In the genomic region with DNA sequence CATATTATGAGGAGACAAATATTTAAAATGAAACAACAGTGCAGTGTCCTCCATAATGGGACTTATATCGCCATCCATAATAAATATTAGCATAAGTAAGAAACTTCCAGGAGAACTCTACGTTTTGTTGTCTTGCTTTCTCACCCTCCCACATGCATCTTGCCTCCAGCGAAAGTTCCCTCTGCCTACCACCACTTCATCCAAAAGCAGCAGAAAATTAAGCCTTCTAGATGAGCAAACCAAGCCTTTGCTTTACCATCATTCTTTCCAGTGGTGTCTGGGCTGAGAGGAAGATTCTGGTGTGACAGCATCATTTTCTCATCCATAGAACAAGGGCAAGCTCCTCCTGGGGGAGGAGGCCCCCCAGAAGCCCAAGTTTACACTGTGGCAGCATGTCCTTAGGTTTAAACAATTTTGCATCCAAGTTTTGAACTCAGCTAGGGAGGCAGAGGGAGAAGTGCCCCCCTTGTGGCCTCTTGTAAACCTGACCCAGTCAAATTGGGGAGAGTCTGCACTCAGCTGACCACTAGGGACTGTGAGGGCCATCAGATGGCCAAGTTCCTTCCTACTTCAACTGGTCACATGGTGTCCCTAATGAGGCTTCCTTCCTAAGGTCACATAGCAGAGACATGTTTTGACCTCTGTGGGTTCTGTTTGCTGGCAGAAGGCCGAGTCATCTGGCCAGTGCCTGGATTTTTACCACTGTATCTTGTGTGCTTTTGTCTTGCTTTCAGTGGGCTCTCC, we compare ENCODE assay signal across 11 mouse cellular contexts.
DNase-seq lines count a peak whose midpoint lies in the region; ATAC-seq and TF ChIP-seq lines count a peak whose summit lies in the region.
"Had no signal": no experiment of that assay in that cellular context is flagged by ENCODE, and none has a peak within 500 bp of the region (broad histone marks: within the 10 kb centered on the region; RNA-seq: fewer than 3 reads in every experiment).

No protein-coding gene starts in this region.

- DNase-seq in cerebellum, adult 18-20 months = peak; percentile 15 to 16
- no peak for DNase-seq in cerebellum, adult 2 months
- DNase-seq in hindbrain, postnatal 0 days (ENCODE audit: low spot score) = no peak
- no peak for DNase-seq in lung, adult 18-20 months
- DNase-seq in testis, postnatal 14 days (ENCODE audit: low spot score) = no peak
- DNase-seq: gastrocnemius, postnatal 14 days had no signal

- no peak for ATAC-seq in hindbrain, postnatal 0 days
- no peak for ATAC-seq in hindbrain, embryonic 13.5 days (ENCODE audit: low FRiP score)
- ATAC-seq in lung, embryonic 15.5 days (ENCODE audit: borderline replicate concordance, extremely low read depth, low FRiP score, low TSS enrichment) = peak; percentile 55; the same call in 1 of the 2 replicates
- ATAC-seq in liver, embryonic 16.5 days (ENCODE audit: low read depth) = peak; percentile 51; the same call in 1 of the 2 replicates

- no peaks in the 10 kb centered on the region for H3K9me3 ChIP-seq in hindbrain, postnatal 0 days (ENCODE audit: low read length)
- no peaks in the 10 kb centered on the region for H3K9me3 ChIP-seq in hindbrain, embryonic 13.5 days
- no peaks in the 10 kb centered on the region for H3K9me3 ChIP-seq in lung, embryonic 15.5 days
- no peaks in the 10 kb centered on the region for H3K9me3 ChIP-seq in liver, embryonic 16.5 days (replicated peaks; ENCODE audit: control insufficient read depth, low read length)
- H3K9me3 ChIP-seq: embryonic facial prominence, embryonic 12.5 days; forebrain, embryonic 12.5 days had no signal

- H3K36me3 ChIP-seq in hindbrain, postnatal 0 days (ENCODE audit: insufficient read depth, low read length) = peaks cover 23% of the 10 kb centered on the region
- H3K36me3 ChIP-seq in hindbrain, embryonic 13.5 days = peaks cover 61% of the 10 kb centered on the region
- no peaks in the 10 kb centered on the region for H3K36me3 ChIP-seq in lung, embryonic 15.5 days
- no peaks in the 10 kb centered on the region for H3K36me3 ChIP-seq in liver, embryonic 16.5 days (ENCODE audit: control insufficient read depth, insufficient read depth)
- H3K36me3 ChIP-seq: embryonic facial prominence, embryonic 12.5 days had no signal

- TF ChIP-seq POLR2A in cerebellum, adult 2 months (IDR thresholded peaks at IDR 0.05; ENCODE audit: borderline replicate concordance, insufficient read depth, low read length) = no peak

- no peak overlapping the region for H3K4me2 ChIP-seq in hindbrain, postnatal 0 days (ENCODE audit: low read depth, low read length)
- no peak overlapping the region for H3K4me2 ChIP-seq in hindbrain, embryonic 13.5 days
- no peak overlapping the region for H3K4me2 ChIP-seq in lung, embryonic 15.5 days
- no peak overlapping the region for H3K4me2 ChIP-seq in liver, embryonic 16.5 days (ENCODE audit: low read depth, low read length)
- H3K4me2 ChIP-seq: embryonic facial prominence, embryonic 12.5 days; forebrain, embryonic 12.5 days had no signal

- H3K27me3 ChIP-seq in cerebellum, adult 2 months (ENCODE audit: control insufficient read depth, insufficient read depth, low read length) = no peaks in the 10 kb centered on the region
- no peaks in the 10 kb centered on the region for H3K27me3 ChIP-seq in hindbrain, postnatal 0 days (ENCODE audit: insufficient read depth, low read length)
- H3K27me3 ChIP-seq in hindbrain, embryonic 13.5 days = no peaks in the 10 kb centered on the region
- no peaks in the 10 kb centered on the region for H3K27me3 ChIP-seq in lung, embryonic 15.5 days
- H3K27me3 ChIP-seq in liver, embryonic 16.5 days (ENCODE audit: control insufficient read depth, insufficient read depth, low read depth, low read length) = no peaks in the 10 kb centered on the region
- H3K27me3 ChIP-seq: embryonic facial prominence, embryonic 12.5 days; forebrain, embryonic 12.5 days had no signal

- H3K4me3 ChIP-seq in cerebellum, adult 2 months (replicated peaks; ENCODE audit: insufficient read depth, low read depth, low read length) = no peak overlapping the region
- H3K4me3 ChIP-seq in hindbrain, postnatal 0 days (ENCODE audit: low read length) = no peak overlapping the region
- no peak overlapping the region for H3K4me3 ChIP-seq in hindbrain, embryonic 13.5 days
- H3K4me3 ChIP-seq in lung, embryonic 15.5 days = no peak overlapping the region
- H3K4me3 ChIP-seq in liver, embryonic 16.5 days (ENCODE audit: low read depth, low read length) = no peak overlapping the region
- H3K4me3 ChIP-seq: embryonic facial prominence, embryonic 12.5 days; forebrain, embryonic 12.5 days had no signal

- no peak overlapping the region for H3K9ac ChIP-seq in hindbrain, postnatal 0 days (replicated peaks; ENCODE audit: low read length)
- H3K9ac ChIP-seq in hindbrain, embryonic 13.5 days = no peak overlapping the region
- H3K9ac ChIP-seq in lung, embryonic 15.5 days = no peak overlapping the region
- no peak overlapping the region for H3K9ac ChIP-seq in liver, embryonic 16.5 days (ENCODE audit: low read depth, low read length)
- H3K9ac ChIP-seq: embryonic facial prominence, embryonic 12.5 days; forebrain, embryonic 12.5 days had no signal

- H3K4me1 ChIP-seq in cerebellum, adult 2 months (ENCODE audit: control insufficient read depth, insufficient read depth, low read length) = peaks cover 14% of the 10 kb centered on the region
- no peaks in the 10 kb centered on the region for H3K4me1 ChIP-seq in hindbrain, postnatal 0 days (ENCODE audit: insufficient read depth, low read length)
- no peaks in the 10 kb centered on the region for H3K4me1 ChIP-seq in hindbrain, embryonic 13.5 days (replicated peaks)
- no peaks in the 10 kb centered on the region for H3K4me1 ChIP-seq in lung, embryonic 15.5 days
- H3K4me1 ChIP-seq in liver, embryonic 16.5 days (ENCODE audit: control insufficient read depth, low read depth, low read length) = no peaks in the 10 kb centered on the region
- H3K4me1 ChIP-seq: embryonic facial prominence, embryonic 12.5 days; forebrain, embryonic 12.5 days had no signal

- no peak for TF ChIP-seq CTCF in cerebellum, adult 2 months (IDR thresholded peaks at IDR 0.05; ENCODE audit: borderline replicate concordance, insufficient read depth, low read depth, low read length)
- TF ChIP-seq CTCF in hindbrain, postnatal 0 days (IDR thresholded peaks at IDR 0.05; ENCODE audit: low read depth) = peak; percentile 43

- WGBS in cerebellum, adult 2 months = 92% methylated on average over 4 of the region's 4 CpGs
- WGBS in hindbrain, postnatal 0 days = 87% methylated on average over 4 of the region's 4 CpGs
- 87% methylated on average over 4 of the region's 4 CpGs for WGBS in hindbrain, embryonic 13.5 days
- 76% methylated on average over 4 of the region's 4 CpGs for whole genome bisulfite sequencing in lung, embryonic 15.5 days
- WGBS in liver, embryonic 16.5 days (ENCODE audit: insufficient replicate concordance) = 42% methylated on average over 4 of the region's 4 CpGs

- H3K27ac ChIP-seq in cerebellum, adult 2 months (ENCODE audit: insufficient read depth, low read length) = no peak overlapping the region
- no peak overlapping the region for H3K27ac ChIP-seq in hindbrain, postnatal 0 days
- H3K27ac ChIP-seq in hindbrain, embryonic 13.5 days = no peak overlapping the region
- no peak overlapping the region for H3K27ac ChIP-seq in lung, embryonic 15.5 days
- H3K27ac ChIP-seq in liver, embryonic 16.5 days (ENCODE audit: low read length) = no peak overlapping the region
- H3K27ac ChIP-seq: embryonic facial prominence, embryonic 12.5 days; forebrain, embryonic 12.5 days had no signal

Comparison
In these comparisons a context has a peak if more than half of its experiments do, and no peak if none do; other contexts are left out.
1. DNase-seq: peak in cerebellum, adult 18-20 months (2 of 2); none in cerebellum, adult 2 months (0 of 2), hindbrain, postnatal 0 days (single experiment), lung, adult 18-20 months (0 of 2) and testis, postnatal 14 days (single experiment).
2. ATAC-seq: peak in lung, embryonic 15.5 days (single experiment) and liver, embryonic 16.5 days (single experiment); none in hindbrain, postnatal 0 days (single experiment) and hindbrain, embryonic 13.5 days (single experiment).